Mouse (Mus musculus): Measurements from ENCODE around the gene Xylt1. TPM values are rescaled to one million over a fixed set of nuclear protein-coding genes. Genes with fewer than 3 reads are reported as not detected.

Gene Xylt1
- polyA plus RNA-seq, 1 experiment = 2.7 TPM

DNA sequence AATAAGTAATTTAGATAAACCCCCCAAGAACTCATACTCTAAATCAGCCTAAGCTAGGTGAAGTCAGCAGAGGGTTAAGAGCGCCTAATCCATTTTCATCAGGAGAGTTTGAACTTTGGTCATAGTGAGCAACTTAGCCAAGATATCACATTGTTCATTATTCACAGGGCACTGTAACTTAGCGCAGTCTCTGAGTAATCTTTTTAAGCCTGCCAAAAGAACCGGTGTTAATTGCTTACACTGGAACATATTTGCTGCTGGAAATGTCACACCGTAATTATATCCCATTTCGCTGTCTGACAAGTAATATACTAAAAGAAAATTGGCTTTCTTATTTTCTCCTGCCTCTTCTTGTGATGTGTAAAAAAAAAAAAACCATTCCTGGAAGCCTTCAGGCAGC lies 190.9 kb downstream of the Xylt1 start:
- Histone ChIP-seq H3K4me3 (replicated peaks; ENCODE audit: extremely low read depth, low read depth, low read length) (no peak overlapping the region), H3K4me1 (ENCODE audit: control insufficient read depth, insufficient read depth, low read length) (no peaks in the 10 kb centered on the region)
- no peak for DNase-seq
- TF ChIP-seq POLR2A (IDR thresholded peaks at IDR 0.05; ENCODE audit: borderline replicate concordance, extremely low read depth, low read depth, low read length) = no peak
- no peak for TF ChIP-seq CTCF (IDR thresholded peaks at IDR 0.05; ENCODE audit: insufficient read depth, low read length)
- 76% methylated on average over 5 of the region's 5 CpGs for WGBS

- H3K4me3 ChIP-seq (replicated peaks; ENCODE audit: extremely low read depth, low read depth, low read length) = no peak overlapping the region
- DNase-seq = no peak
- no peaks in the 10 kb centered on the region for H3K4me1 ChIP-seq (ENCODE audit: control insufficient read depth, insufficient read depth, low read length)
- 55% methylated on average over 6 of the region's 6 CpGs for WGBS
- no peak for TF ChIP-seq CTCF (IDR thresholded peaks at IDR 0.05; ENCODE audit: insufficient read depth, low read length)
- TF ChIP-seq POLR2A (IDR thresholded peaks at IDR 0.05; ENCODE audit: borderline replicate concordance, extremely low read depth, low read depth, low read length) = no peak
Observed at GRCm38 (mm10) chr7:117573170-117573569, 192.4 kb downstream of the Xylt1 start.

- Histone ChIP-seq H3K4me3 (replicated peaks; ENCODE audit: extremely low read depth, low read depth, low read length) (no peak overlapping the region), H3K4me1 (ENCODE audit: control insufficient read depth, insufficient read depth, low read length) (no peaks in the 10 kb centered on the region)
- 48% methylated on average over 4 of the region's 4 CpGs for WGBS
- no peak for DNase-seq
- TF ChIP-seq CTCF (IDR thresholded peaks at IDR 0.05; ENCODE audit: insufficient read depth, low read length) (no peak), POLR2A (IDR thresholded peaks at IDR 0.05; ENCODE audit: borderline replicate concordance, extremely low read depth, low read depth, low read length) (no peak)
Observed at GRCm38 (mm10) chr7:117575417-117575816, 194.6 kb downstream of the Xylt1 start.

- H3K4me3 ChIP-seq (replicated peaks; ENCODE audit: extremely low read depth, low read depth, low read length) = no peak overlapping the region
- H3K4me1 ChIP-seq (ENCODE audit: control insufficient read depth, insufficient read depth, low read length) = no peaks in the 10 kb centered on the region
- DNase-seq = no peak
- WGBS = 85% methylated on average over 6 of the region's 6 CpGs
- TF ChIP-seq CTCF (IDR thresholded peaks at IDR 0.05; ENCODE audit: insufficient read depth, low read length) (no peak), POLR2A (IDR thresholded peaks at IDR 0.05; ENCODE audit: borderline replicate concordance, extremely low read depth, low read depth, low read length) (no peak)
Observed at GRCm38 (mm10) chr7:117577035-117577434, 196.3 kb downstream of the Xylt1 start.

DNA sequence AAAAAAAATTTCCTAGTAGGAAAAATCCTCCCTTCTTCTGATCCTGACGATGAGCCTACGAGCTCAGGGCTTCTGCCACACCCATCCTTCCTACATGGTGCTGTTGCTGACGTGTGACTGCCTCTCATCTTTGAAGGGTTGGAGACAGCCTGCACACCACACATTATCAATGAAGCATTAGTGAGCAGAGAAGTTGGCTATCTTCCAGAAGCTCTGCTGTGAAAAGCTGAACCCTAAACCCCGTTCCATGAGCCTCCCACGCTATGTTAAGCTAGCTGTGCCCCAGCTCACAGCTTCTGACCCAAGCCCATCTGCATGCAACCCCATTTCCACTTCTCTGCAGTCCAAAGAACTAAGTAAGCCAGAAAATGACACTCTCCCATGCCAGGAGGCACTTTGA lies 204.4 kb downstream of the Xylt1 start:
- TF ChIP-seq POLR2A (IDR thresholded peaks at IDR 0.05; ENCODE audit: borderline replicate concordance, extremely low read depth, low read depth, low read length) = no peak
- DNase-seq = no peak
- H3K4me3 ChIP-seq (replicated peaks; ENCODE audit: extremely low read depth, low read depth, low read length) = no peak overlapping the region
- WGBS = 52% methylated on average over 5 of the region's 5 CpGs
- H3K4me1 ChIP-seq (ENCODE audit: control insufficient read depth, insufficient read depth, low read length) = no peaks in the 10 kb centered on the region

GRCm38 (mm10) chr7:117586811-117587210 lies 206.0 kb downstream of the Xylt1 start:
- TF ChIP-seq POLR2A (IDR thresholded peaks at IDR 0.05; ENCODE audit: borderline replicate concordance, extremely low read depth, low read depth, low read length) = no peak
- no peak for TF ChIP-seq CTCF (IDR thresholded peaks at IDR 0.05; ENCODE audit: insufficient read depth, low read length)
- no peak overlapping the region for H3K4me3 ChIP-seq (replicated peaks; ENCODE audit: extremely low read depth, low read depth, low read length)
- no peak for DNase-seq

GRCm38 (mm10) chr7:117587234-117587929 lies 206.6 kb downstream of the Xylt1 start:
- DNase-seq = no peak
- no peak for TF ChIP-seq CTCF (IDR thresholded peaks at IDR 0.05; ENCODE audit: insufficient read depth, low read length)
- no peak for TF ChIP-seq POLR2A (IDR thresholded peaks at IDR 0.05; ENCODE audit: borderline replicate concordance, extremely low read depth, low read depth, low read length)
- 65% methylated on average over 6 of the region's 6 CpGs for WGBS
- Histone ChIP-seq H3K4me3 (replicated peaks; ENCODE audit: extremely low read depth, low read depth, low read length) (no peak overlapping the region), H3K4me1 (ENCODE audit: control insufficient read depth, insufficient read depth, low read length) (no peaks in the 10 kb centered on the region)

More at GRCm38 (mm10) chr7:117586811-117587210, 206.0 kb downstream of the Xylt1 start:
- H3K4me1 ChIP-seq (ENCODE audit: control insufficient read depth, insufficient read depth, low read length) = no peaks in the 10 kb centered on the region

DNA sequence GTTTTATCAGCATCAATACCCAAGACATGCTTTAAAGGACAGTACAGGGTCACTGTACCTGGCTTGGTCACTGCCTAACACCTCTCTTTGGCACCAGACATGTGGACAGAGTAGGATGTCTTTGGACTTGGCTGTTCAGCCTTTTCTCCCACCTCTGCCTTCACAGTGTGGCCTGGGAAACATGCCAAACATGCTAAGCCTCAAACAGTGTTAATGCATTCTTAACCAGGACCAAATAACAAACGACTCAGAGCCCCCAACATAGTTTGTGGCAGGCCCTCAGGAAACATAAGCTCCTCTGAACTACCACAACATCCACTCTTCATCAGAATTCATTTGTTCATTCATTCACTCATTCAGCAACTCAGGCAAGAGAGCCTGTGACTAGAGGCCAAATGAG lies 207.6 kb downstream of the Xylt1 start:
- no peak overlapping the region for H3K4me3 ChIP-seq (replicated peaks; ENCODE audit: extremely low read depth, low read depth, low read length)
- no peaks in the 10 kb centered on the region for H3K4me1 ChIP-seq (ENCODE audit: control insufficient read depth, insufficient read depth, low read length)
- TF ChIP-seq CTCF (IDR thresholded peaks at IDR 0.05; ENCODE audit: insufficient read depth, low read length) (no peak), POLR2A (IDR thresholded peaks at IDR 0.05; ENCODE audit: borderline replicate concordance, extremely low read depth, low read depth, low read length) (no peak)
- 32% methylated on average over 1 of the region's 1 CpGs for WGBS
- DNase-seq = no peak

DNA sequence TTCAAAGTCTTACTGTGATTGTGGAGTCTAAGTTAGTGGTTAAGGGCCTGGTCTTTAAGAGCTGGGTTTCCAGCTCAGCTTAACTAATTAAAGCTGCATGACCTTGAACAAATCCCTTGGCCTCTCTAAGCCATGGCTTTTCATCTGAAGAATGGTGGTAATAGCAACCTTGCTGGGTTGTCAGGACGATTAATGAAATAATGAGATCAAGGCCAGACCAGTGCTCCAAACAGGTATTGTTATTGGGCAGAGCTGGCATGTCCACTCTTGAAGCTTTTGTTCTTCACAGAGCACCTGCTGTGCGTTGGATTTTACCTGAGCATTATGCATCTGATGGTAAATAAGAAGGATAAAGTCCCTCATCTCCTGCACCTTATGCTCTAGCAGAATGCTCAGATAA lies 208.6 kb downstream of the Xylt1 start:
- WGBS = 88% methylated on average over 2 of the region's 2 CpGs
- DNase-seq = no peak
- Histone ChIP-seq H3K4me1 (ENCODE audit: control insufficient read depth, insufficient read depth, low read length) (no peaks in the 10 kb centered on the region), H3K4me3 (replicated peaks; ENCODE audit: extremely low read depth, low read depth, low read length) (no peak overlapping the region)
- TF ChIP-seq POLR2A (IDR thresholded peaks at IDR 0.05; ENCODE audit: borderline replicate concordance, extremely low read depth, low read depth, low read length) (no peak), CTCF (IDR thresholded peaks at IDR 0.05; ENCODE audit: insufficient read depth, low read length) (no peak)

DNA sequence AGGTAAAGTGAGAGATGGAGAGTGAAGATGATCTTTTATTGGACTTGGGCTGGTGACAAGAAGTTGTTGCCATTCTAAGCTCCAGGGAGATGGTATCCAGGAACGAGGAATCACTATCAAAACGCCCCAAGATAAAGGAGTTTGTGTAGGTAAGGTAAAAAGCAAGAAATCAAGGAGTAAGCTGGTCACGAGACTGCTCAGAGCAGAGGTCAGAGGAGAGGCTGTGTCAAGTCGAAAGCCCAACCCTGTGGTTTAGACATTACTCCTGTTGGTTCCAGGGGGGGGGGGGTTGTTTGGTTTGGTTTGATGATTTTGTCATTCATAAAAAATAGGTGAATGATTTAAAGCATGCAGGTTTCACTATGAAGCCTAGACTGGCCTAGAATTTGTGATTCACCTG lies 209.0 kb downstream of the Xylt1 start:
- WGBS = 65% methylated on average over 4 of the region's 4 CpGs
- no peaks in the 10 kb centered on the region for H3K4me1 ChIP-seq (ENCODE audit: control insufficient read depth, insufficient read depth, low read length)
- DNase-seq = no peak
- no peak for TF ChIP-seq CTCF (IDR thresholded peaks at IDR 0.05; ENCODE audit: insufficient read depth, low read length)
- TF ChIP-seq POLR2A (IDR thresholded peaks at IDR 0.05; ENCODE audit: borderline replicate concordance, extremely low read depth, low read depth, low read length) = no peak
- no peak overlapping the region for H3K4me3 ChIP-seq (replicated peaks; ENCODE audit: extremely low read depth, low read depth, low read length)
